Mouse (Mus musculus) ES-Bruce4 (cell line): ENCODE measurements around the gene Lsm10. TPM values are rescaled to one million over a fixed set of nuclear protein-coding genes. Genes with fewer than 3 reads are reported as not detected.

Experiments
- H3K27ac ChIP-seq: 2 replicates; pipeline ENCODE4 v1.5.1; 2012; ENCODE audit warnings: low read length, inconsistent platforms; ENCODE audit not compliant: insufficient read depth
- H3K27me3 ChIP-seq: 2 replicates; pipeline ENCODE4 v1.6.1; 2012; ENCODE audit warnings: mild to moderate bottlenecking, low read length, inconsistent platforms; ENCODE audit not compliant: control insufficient read depth, poor library complexity, insufficient read depth, severe bottlenecking
- H3K36me3 ChIP-seq: 2 replicates; pipeline ENCODE4 v1.6.1; 2012; ENCODE audit warnings: inconsistent platforms, mild to moderate bottlenecking, low read length, moderate library complexity; ENCODE audit not compliant: control insufficient read depth, poor library complexity, insufficient read depth, severe bottlenecking
- H3K4me1 ChIP-seq: one replicate; pipeline ENCODE4 v1.8.1; 2011; ENCODE audit warnings: low read length; ENCODE audit not compliant: control insufficient read depth, insufficient read depth
- H3K4me3 ChIP-seq: 2 replicates; pipeline ENCODE4 v1.5.1; 2011; ENCODE audit warnings: low read depth, mild to moderate bottlenecking, low read length
- H3K9ac ChIP-seq: 2 replicates; pipeline ENCODE4 v1.6.1; 2012; ENCODE audit warnings: low read depth, mild to moderate bottlenecking, inconsistent platforms; ENCODE audit not compliant: poor library complexity, severe bottlenecking
- H3K9me3 ChIP-seq: replicated peaks from 2 replicates; pipeline ENCODE4 v1.6.1; 2012; ENCODE audit warnings: mild to moderate bottlenecking, low read length, inconsistent platforms; ENCODE audit not compliant: control insufficient read depth, poor library complexity, insufficient read depth, severe bottlenecking
- CTCF ChIP-seq: IDR thresholded peaks from one replicate; pipeline ENCODE4 v1.8.1; 2011; ENCODE audit warnings: low read depth, low read length
- EP300 ChIP-seq: IDR thresholded peaks from 2 replicates; pipeline ENCODE4 v1.6.1; 2011; ENCODE audit warnings: low read depth, low read length; ENCODE audit not compliant: insufficient read depth
- POLR2A ChIP-seq: IDR thresholded peaks from one replicate; pipeline ENCODE4 v1.8.1; 2011; ENCODE audit warnings: low read length; ENCODE audit not compliant: insufficient read depth
- polyA plus RNA-seq: library from polyadenylated mRNA; stranded (reverse); fragments of >200 nt; gene quantifications from 2 replicates; pipeline ENCODE4 v1.2.4, GENCODE M21; 2011; ENCODE audit warnings: low read depth; ENCODE audit not compliant: missing spikeins, insufficient read depth, insufficient read length

Lsm10 gene
- polyA plus RNA-seq, 1 experiment = 25.4 TPM

GRCm38 (mm10) chr4:126079266-126079665, 17.2 kb upstream of the Lsm10 start:
- H3K9me3 ChIP-seq = no peaks in the 10 kb centered on the region
- H3K27me3 ChIP-seq = no peaks in the 10 kb centered on the region
- no peak overlapping the region for H3K27ac ChIP-seq
- H3K4me1 ChIP-seq = peaks cover 4% of the 10 kb centered on the region
- no peaks in the 10 kb centered on the region for H3K36me3 ChIP-seq
- TF ChIP-seq EP300 = no peak
- TF ChIP-seq CTCF = no peak
- no peak for TF ChIP-seq POLR2A
- no peak overlapping the region for H3K9ac ChIP-seq
- H3K4me3 ChIP-seq = no peak overlapping the region

- no peak overlapping the region for H3K4me3 ChIP-seq
Observed at GRCm38 (mm10) chr4:126081601-126082000, 14.8 kb upstream of the Lsm10 start.

DNA sequence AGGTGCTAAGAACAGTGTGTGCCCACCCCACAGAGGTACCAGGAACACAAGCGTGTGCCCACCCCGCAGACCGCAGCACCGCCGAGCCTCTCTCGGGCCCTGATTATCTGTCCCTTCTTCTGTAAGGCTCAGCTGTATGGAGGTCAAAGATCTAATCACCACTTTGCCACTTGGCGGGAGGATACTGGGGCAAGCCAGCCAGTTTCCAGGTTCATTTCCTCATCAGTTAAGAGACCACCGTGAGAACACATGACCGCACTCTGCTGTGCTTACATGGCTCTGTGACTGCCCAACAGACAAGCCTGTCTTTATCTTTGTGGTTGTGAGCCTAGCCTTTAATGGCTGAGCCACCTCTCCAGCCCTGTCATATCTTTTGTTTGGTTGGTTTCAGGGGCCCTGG, 13.4 kb upstream of the Lsm10 start:
- H3K4me1 ChIP-seq = peaks cover 2% of the 10 kb centered on the region
- no peaks in the 10 kb centered on the region for H3K9me3 ChIP-seq
- no peaks in the 10 kb centered on the region for H3K36me3 ChIP-seq
- H3K27ac ChIP-seq = no peak overlapping the region
- no peak for TF ChIP-seq CTCF
- no peak for TF ChIP-seq EP300
- no peak for TF ChIP-seq POLR2A
- H3K9ac ChIP-seq = no peak overlapping the region
- H3K27me3 ChIP-seq = no peaks in the 10 kb centered on the region
- 0 out of 2 replicates have a peak overlapping the region, but pooled peaks have one; percentile 17 for H3K4me3 ChIP-seq

More at GRCm38 (mm10) chr4:126081601-126082000, 14.8 kb upstream of the Lsm10 start:
- Histone ChIP-seq H3K27ac (no peak overlapping the region), H3K9me3 (no peaks in the 10 kb centered on the region), H3K36me3 (no peaks in the 10 kb centered on the region), H3K9ac (no peak overlapping the region), H3K27me3 (no peaks in the 10 kb centered on the region), H3K4me1 (peaks cover 4% of the 10 kb centered on the region)
- no peak for TF ChIP-seq CTCF
- no peak for TF ChIP-seq POLR2A
- TF ChIP-seq EP300 = no peak

DNA sequence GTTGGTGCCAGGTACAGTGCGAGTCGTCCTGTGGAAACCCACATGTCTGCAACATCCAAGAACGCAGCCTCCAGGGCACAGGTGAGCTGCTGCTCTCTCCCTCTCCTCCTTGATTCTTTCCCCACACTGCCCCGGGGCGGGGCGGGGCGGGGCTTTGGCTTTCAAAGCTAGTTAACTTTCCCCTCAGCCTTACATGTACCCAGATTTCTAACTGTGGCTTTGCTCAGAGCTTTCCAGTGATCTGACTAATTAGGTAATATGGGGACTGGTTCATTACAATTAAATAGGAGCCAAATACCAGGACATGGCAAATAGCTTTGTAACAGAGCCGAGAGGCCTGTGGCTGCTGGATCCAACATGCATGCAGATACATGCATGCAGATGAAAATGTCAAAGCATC, 12.0 kb upstream of the Lsm10 start:
- H3K4me1 ChIP-seq = peaks cover 2% of the 10 kb centered on the region
- H3K9ac ChIP-seq = no peak overlapping the region
- no peaks in the 10 kb centered on the region for H3K27me3 ChIP-seq
- no peak overlapping the region for H3K27ac ChIP-seq
- no peak for TF ChIP-seq CTCF
- no peak for TF ChIP-seq EP300
- no peak for TF ChIP-seq POLR2A
- no peak overlapping the region for H3K4me3 ChIP-seq
- no peaks in the 10 kb centered on the region for H3K36me3 ChIP-seq
- no peaks in the 10 kb centered on the region for H3K9me3 ChIP-seq

- H3K4me1 ChIP-seq = peaks cover 2% of the 10 kb centered on the region
- no peak overlapping the region for H3K27ac ChIP-seq
- H3K27me3 ChIP-seq = no peaks in the 10 kb centered on the region
- H3K4me3 ChIP-seq = no peak overlapping the region
- H3K36me3 ChIP-seq = no peaks in the 10 kb centered on the region
- no peak overlapping the region for H3K9ac ChIP-seq
- no peaks in the 10 kb centered on the region for H3K9me3 ChIP-seq
- TF ChIP-seq CTCF (peak; percentile 86), EP300 (no peak)
Observed at GRCm38 (mm10) chr4:126085996-126086576, 10.3 kb upstream of the Lsm10 start.

DNA sequence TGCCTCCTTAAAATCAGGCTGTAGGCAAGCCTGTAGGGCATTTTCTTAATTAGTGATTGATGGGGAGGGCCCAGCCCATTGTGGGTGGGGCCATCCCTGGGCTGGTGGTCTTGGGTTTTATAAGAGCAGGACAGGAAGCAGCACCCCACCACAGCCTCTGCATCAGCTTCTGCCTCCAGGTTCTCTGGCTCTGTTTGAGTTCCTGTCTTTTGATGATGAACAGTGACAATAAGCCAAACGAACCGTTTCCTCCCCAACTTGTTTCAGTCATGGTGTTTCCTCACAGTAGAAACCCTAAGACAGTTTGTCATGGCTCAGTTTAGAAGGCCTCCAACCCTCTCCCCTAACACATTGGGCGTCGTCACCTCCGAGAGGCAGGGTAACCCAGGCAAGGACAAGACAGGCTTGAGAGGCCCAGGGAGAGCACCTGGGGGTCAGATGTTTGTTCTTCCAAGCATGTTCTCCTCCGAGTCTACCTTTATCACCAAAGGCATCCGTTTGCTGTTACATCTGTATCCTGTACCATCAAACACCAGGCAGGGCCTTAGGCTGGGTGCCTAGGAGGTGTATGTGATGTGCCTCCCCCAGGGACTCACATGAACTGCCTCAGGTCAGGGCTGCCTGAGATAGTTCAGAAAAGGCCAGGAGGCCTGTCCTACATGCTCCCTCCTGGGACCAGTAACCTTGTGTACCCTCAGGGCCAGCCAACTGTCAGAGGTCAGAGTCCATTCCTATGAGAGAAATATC, 6.1 kb upstream of the Lsm10 start:
- Histone ChIP-seq H3K4me3 (no peak overlapping the region), H3K9ac (no peak overlapping the region)

More for the DNA sequence above, 6.1 kb upstream of the Lsm10 start:
- Histone ChIP-seq H3K4me1 (no peaks in the 10 kb centered on the region), H3K9me3 (no peaks in the 10 kb centered on the region), H3K27ac (no peak overlapping the region), H3K36me3 (no peaks in the 10 kb centered on the region), H3K27me3 (no peaks in the 10 kb centered on the region)
- no peak for TF ChIP-seq POLR2A
- no peak for TF ChIP-seq CTCF
- TF ChIP-seq EP300 = no peak
